Mouse (Mus musculus) frontal cortex, postnatal 10 days (tissue): ENCODE data around the gene Ccnd3.

ENCODE experiments used
- DNase-seq, 2 experiments: peaks; one replicate each; pipeline ENCODE4 v3.0.0; 2022; ENCODE audit warnings: low spot score in 2 of 2, mixed read lengths in 1 of 2

The Ccnd3 gene

GRCm38 (mm10) chr17:47545154-47545553, 40.3 kb downstream of the Ccnd3 start:
- no peak for DNase-seq

- DNase-seq: peak in 1 of 2 experiments; percentile 21
These were observed 41.0 kb downstream of the Ccnd3 start for GRCm38 (mm10) chr17:47545861-47546331.

- no peak for DNase-seq
These were observed 46.2 kb downstream of the Ccnd3 start for GRCm38 (mm10) chr17:47551049-47551448.

DNA sequence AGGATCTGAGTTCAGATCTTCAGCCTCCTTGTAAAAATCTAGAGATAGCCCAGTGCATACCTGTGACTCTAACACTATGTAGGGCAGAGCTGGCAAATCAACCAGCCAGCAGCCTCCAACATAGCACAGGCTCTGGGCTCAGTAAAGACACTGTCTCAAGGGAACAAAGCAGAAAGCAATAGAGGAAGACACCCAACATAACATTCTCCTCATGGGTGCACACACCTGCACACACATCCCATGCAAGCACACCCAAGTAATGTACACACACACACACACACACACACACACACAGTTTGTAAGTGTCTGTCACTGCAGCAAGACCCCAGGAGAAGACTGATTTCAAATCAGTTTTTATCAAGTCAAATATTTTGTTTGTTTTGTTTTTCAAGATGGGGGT, 48.1 kb downstream of the Ccnd3 start:
- no peak for DNase-seq

DNA sequence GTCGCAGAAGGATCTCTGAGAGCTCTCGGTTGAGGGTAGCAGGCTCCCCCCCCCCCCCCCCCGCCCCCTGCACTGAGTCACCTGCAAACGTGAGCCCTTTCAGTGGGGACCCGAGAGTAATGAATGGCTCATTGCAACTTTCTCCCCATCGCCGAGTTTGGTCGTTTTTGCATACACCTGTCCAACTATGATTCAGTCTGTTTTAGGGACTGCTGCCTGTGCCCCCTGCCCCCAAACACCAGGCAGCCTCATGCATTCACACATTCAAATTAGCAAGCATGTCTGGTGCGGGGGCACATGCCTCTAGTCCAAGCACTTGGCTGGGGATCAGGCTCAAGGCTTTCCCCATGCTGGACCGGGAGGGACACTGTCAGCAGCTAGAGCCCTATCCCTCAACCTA, 49.8 kb downstream of the Ccnd3 start:
- DNase-seq: no peak

- DNase-seq: no peak
These were observed 52.3 kb downstream of the Ccnd3 start for GRCm38 (mm10) chr17:47557179-47557578.

DNA sequence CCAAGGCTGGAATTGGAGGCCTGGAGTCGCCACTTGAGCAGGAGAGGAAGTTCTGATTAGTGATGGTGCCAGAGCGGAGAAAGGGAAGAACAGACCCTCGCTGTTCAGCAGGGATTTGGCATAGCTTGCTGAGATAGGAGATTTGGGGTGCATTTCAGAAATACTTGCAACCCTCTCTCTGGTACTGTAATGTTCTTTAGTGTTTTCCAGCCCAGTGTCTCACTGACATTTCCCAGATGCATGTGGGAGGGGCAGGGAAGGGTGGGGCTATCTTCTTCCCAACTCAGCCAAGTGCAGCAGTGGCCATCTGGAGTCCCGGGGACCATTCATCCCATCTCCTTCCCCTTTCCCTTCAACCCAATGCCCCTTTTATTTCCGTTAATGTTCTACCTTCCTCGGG, 54.9 kb downstream of the Ccnd3 start:
- DNase-seq: no peak

DNA sequence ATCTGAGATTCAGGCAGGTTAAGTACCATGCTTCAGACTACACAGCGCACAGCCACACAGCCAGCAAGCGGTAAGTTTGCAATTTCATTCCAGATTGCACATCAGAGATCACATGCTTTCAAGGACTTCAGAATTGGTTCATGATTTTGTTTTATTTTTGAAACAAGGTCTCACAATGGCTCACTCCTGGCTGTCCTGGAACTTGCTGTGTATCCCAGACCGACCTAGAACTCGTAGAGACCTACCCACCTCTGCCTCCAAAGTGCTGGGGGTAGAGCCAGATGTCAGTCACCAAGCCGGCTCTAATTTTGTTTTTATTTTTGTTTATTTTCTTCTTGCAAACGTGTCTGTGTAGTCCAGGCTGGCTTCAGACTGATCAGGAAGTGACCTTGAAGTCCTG, 58.0 kb downstream of the Ccnd3 start:
- no peak for DNase-seq

GRCm38 (mm10) chr17:47564612-47565011, 59.8 kb downstream of the Ccnd3 start:
- no peak for DNase-seq

DNA sequence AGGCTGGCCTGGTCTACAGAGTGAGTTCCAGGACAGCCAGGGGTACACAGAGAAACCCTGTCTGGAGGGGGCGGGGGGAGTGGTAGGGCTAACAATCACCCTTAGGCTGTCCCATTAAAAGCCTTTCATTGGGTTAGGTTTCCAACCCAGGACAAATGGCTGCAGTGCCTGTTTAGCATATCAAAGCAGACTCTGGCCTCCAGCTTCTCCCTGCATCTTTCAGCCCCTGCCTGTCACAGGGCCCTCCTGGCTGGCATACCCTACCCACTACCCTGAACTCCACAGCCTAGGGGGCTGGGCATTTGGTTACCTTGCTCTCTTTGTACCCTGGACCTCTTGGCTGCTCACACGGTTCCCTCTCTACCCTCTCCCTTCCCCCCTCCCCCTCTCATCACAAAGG, 61.3 kb downstream of the Ccnd3 start:
- DNase-seq: no peak

DNA sequence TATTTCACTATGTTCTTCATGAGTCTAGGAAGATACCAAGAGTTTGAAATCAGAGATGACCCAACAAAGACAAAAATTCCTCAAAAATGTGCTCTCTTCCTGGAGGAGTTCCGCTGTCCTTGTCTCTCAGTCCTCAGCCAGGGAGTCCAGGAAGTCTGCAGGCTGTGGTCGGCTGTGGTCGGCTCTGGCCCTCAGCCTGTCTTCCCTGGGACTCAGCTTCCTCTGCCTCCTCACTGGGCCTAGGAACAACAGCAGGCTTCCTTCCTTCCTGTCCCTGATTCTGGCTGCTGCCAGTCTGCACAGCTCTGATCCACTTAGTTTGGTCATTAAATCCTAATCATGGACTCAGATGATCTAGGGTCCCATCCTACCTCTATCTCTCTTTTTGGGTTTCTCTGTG, 62.4 kb downstream of the Ccnd3 start:
- no peak for DNase-seq

DNA sequence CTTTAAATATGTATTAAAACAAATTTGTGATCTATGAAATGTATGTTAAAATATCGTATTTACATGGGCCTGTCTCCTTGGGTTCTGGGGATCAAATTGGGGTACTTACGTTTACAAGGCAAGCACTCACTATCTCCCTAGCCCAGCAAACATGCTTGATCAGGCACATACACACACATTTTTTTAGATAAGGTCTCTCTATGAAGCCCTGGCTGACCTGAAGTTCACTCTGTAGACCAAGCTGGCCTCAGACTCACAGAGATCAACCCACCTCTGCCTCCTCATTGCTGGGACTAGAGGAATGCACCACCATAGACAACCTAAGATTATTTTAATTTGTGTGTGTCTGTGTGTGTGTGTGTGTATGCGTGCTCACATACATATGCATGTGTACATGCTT, 63.5 kb downstream of the Ccnd3 start:
- no peak for DNase-seq

- DNase-seq: no peak
These were observed 64.2 kb downstream of the Ccnd3 start for GRCm38 (mm10) chr17:47568951-47569527.

- DNase-seq: no peak
These were observed 66.8 kb downstream of the Ccnd3 start for GRCm38 (mm10) chr17:47571621-47572020.

GRCm38 (mm10) chr17:47572436-47572835, 67.6 kb downstream of the Ccnd3 start:
- DNase-seq: no peak

DNA sequence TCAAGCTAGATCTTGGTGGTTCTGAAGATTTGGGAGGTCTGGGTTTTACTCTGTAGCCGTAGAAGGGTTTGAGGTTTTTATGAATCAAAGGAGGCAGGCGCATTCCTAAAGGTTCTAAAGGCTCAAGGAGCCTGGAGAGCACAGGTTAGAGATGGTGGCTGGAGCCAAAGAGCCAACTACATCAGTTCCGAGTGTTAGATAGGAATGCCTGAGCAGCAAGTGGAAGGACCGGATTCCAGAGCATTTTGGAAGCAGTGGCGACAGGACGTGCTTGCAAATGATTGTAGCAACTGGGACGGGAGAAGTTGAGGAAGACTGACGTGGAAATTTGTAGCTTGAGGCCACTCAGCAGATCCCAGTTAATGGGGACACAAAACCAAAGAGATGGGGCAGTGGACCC, 69.2 kb downstream of the Ccnd3 start:
- DNase-seq: no peak

- DNase-seq: no peak
These were observed 70.0 kb downstream of the Ccnd3 start for GRCm38 (mm10) chr17:47574830-47575229.

GRCm38 (mm10) chr17:47578655-47579054, 73.8 kb downstream of the Ccnd3 start:
- DNase-seq: no peak

- DNase-seq: no peak
These were observed 76.1 kb downstream of the Ccnd3 start for GRCm38 (mm10) chr17:47580962-47581361.

DNA sequence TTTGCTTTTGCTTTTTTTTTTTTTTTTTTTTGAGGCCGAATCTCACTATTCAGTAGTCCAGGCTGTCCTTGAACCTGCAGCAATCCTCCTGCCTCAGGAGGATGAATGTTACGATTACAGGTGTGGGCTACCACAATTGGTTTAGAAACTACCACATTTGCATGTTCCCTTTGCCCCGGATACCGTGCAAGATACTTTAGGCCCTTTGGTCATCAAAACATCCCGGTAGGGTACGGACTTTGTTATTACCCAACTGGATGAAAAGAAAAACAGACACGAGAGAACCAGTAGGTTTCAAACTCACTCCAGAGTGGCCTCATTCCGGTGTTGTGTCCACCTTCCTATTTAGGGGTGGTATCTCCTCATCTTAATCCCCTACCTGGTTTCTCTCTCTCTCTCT, 83.7 kb downstream of the Ccnd3 start:
- DNase-seq: no peak

DNA sequence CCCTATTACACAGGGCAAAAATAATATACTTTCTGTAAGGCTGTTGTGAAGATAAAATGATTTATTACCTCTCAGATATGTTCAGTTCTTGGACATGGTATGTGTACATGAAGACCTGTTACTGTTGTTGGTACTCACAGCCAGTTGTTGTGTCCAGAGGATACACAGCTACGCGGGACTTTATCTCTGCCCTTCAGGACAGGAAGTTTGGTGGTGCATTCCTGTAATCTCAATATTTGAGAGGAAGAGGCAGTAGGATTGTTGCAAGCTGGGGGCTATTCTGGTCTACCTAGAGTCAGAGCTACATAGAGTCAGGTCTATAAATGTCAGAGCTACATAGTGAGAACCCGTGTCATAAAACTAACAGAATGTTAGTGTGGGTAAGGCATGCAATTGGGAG, 86.2 kb downstream of the Ccnd3 start:
- no peak for DNase-seq

GRCm38 (mm10) chr17:47593215-47593853, 88.5 kb downstream of the Ccnd3 start:
- peak; percentile 78 to 89 for DNase-seq

GRCm38 (mm10) chr17:47593854-47594182, 89.0 kb downstream of the Ccnd3 start:
- DNase-seq: no peak
